Mouse (Mus musculus) pancreas, adult 10 weeks (tissue): ENCODE data around the gene Adad1. TPM values are rescaled to one million over a fixed set of nuclear protein-coding genes. Genes with fewer than 3 reads are reported as not detected.

Source experiments
- polyA plus RNA-seq: library from polyadenylated mRNA; stranded (reverse); fragments of 350-450 nt; fragmentation: Illumina TruSeq; extraction: RNeasy Lipid Tissue Mini Kit (QIAGEN cat#74804); gene quantifications from one replicate; pipeline ENCODE4 v1.2.3, GENCODE M21; 2015; ENCODE audit warnings: low read depth, low replicate concordance; ENCODE audit not compliant: insufficient read depth

The Adad1 gene
- not detected for polyA plus RNA-seq

DNA sequence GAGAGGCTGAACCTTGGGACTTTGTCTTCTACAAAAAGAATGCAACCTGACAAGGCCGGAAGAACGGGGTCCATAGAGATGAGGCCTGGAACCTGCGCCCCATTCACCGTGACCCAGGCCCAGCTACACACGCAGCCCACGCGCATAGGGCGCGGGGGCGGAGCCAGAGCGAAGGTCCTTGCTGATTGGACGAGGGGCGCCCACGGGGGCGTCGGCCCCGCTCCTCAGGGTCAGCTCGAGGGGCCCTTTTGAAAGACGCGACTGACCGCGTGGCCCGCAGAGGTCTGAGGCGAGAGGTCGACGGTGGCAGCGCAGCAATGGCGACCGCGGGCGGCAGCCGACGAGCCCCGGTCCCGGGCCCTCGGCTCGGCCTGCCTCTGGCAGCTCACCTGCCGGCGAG is at the start of gene Adad1:
Gene Adad1 (plus strand): TSS at position 122 of the 400 bp plus-strand sequence.

DNA sequence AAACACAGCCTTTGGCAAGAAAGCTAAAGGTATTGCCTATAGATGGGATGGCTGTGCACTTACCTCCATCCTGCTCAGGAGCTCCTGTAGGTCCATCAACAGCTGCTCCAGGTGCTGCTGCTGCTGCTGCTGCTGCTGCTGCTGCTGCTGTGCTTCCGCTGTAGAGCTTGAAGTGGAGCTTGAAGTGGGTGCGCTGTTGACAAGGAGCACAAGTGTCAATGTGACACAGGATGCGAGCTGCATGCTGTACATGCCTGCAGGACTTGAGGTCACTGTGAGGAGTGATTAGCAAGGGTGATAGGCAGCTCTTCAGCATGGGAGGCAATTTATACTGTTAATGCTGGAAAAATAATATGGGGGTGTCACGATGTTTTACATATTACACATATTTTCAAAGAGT is 62.3 kb downstream of the Adad1 start, which contains the start of gene Il2:
Gene Il2 (minus strand): TSS at position 305 of the 400 bp plus-strand sequence.

Other genes with a start within 250 kb of the Adad1 start
- 8.8 TPM for gene 4932438A13Rik, start 200.4 kb upstream of the Adad1 start, polyA plus RNA-seq
- not detected for gene Il2, start 62.4 kb downstream of the Adad1 start, polyA plus RNA-seq
- gene Il21, start 169.1 kb downstream of the Adad1 start, polyA plus RNA-seq = not detected
- 1.8 TPM for gene Bbs12, start 249.0 kb downstream of the Adad1 start, polyA plus RNA-seq
- not detected for gene Cetn4, start 249.2 kb downstream of the Adad1 start, polyA plus RNA-seq